Mouse (Mus musculus) kidney, embryonic 15.5 days (tissue): ENCODE data around the gene Atg2a. TPM values are rescaled to one million over a fixed set of nuclear protein-coding genes. Genes with fewer than 3 reads are reported as not detected.
"Not testable (repeated sequence)": the region's sequence is repeated elsewhere in the genome, so short reads cannot be mapped to it uniquely, and the experiment has no call there.

Experiments
- ATAC-seq: fragments of 200-750 bp; cut with Nextera tagmentation; replicated peaks from 2 replicates; pipeline ENCODE4 v1.8.0; 2017; ENCODE audit warnings: moderate TSS enrichment; ENCODE audit not compliant: low FRiP score
- H3K27ac ChIP-seq: fragments of 300-500 bp; sonication (generic); 2 replicates; pipeline ENCODE4 v1.5.1; 2015; ENCODE audit warnings: mild to moderate bottlenecking, inconsistent platforms
- H3K27me3 ChIP-seq: fragments of 300-500 bp; sonication (generic); 2 replicates; pipeline ENCODE4 v1.6.1; 2015; ENCODE audit warnings: inconsistent platforms
- H3K36me3 ChIP-seq: fragments of 300-500 bp; sonication (generic); 2 replicates; pipeline ENCODE4 v1.6.1; 2015; ENCODE audit warnings: inconsistent platforms
- H3K4me1 ChIP-seq: fragments of 300-500 bp; sonication (generic); 2 replicates; pipeline ENCODE4 v1.6.1; 2015; ENCODE audit warnings: inconsistent platforms
- H3K4me2 ChIP-seq: fragments of 300-500 bp; sonication (generic); 2 replicates; pipeline ENCODE4 v1.6.1; 2015; ENCODE audit warnings: moderate library complexity, mild to moderate bottlenecking, inconsistent platforms
- H3K4me3 ChIP-seq: fragments of 300-500 bp; sonication (generic); replicated peaks from 2 replicates; pipeline ENCODE4 v1.5.1; 2015; ENCODE audit warnings: mild to moderate bottlenecking, inconsistent platforms
- H3K9ac ChIP-seq: fragments of 300-500 bp; sonication (generic); 2 replicates; pipeline ENCODE4 v1.6.1; 2015; ENCODE audit warnings: mild to moderate bottlenecking, inconsistent platforms
- H3K9me3 ChIP-seq: fragments of 300-500 bp; sonication (generic); replicated peaks from 2 replicates; pipeline ENCODE4 v1.6.1; 2016; ENCODE audit warnings: inconsistent platforms
- WGBS: fragments of 180-500 bp; shearing (Covaris S2); methylation state at CpG from one replicate; pipeline ENCODE4 v1.1.7; 2015; ENCODE audit warnings: mixed read lengths; 5-methylcytosine and 5-hydroxymethylcytosine counted together
- polyA plus RNA-seq: library from polyadenylated mRNA; unstranded; fragments of >200 nt; fragmentation: Nextera tagmentation; extraction: Ambion mirVana; gene quantifications from 2 replicates; pipeline ENCODE4 v1.2.1, GENCODE M21; 2015

Gene Atg2a
- polyA plus RNA-seq, 1 experiment from 2014 or later, result 12.1 TPM

- H3K4me2 ChIP-seq, result no peak overlapping the region
- no peaks in the 10 kb centered on the region for H3K27me3 ChIP-seq
- WGBS, result 24% methylated on average over 4 of the region's 4 CpGs
- H3K4me1 ChIP-seq, result peaks cover 33% of the 10 kb centered on the region
- no peak overlapping the region for H3K27ac ChIP-seq
- H3K9me3 ChIP-seq, result no peaks in the 10 kb centered on the region
- H3K9ac ChIP-seq, result no peak overlapping the region
- H3K4me3 ChIP-seq, result no peak overlapping the region
- ATAC-seq, result no peak
- peaks cover 29% of the 10 kb centered on the region for H3K36me3 ChIP-seq
These were observed 61.1 kb downstream of the Atg2a start for GRCm38 (mm10) chr19:6302522-6302921.

GRCm38 (mm10) chr19:6303831-6304230, 62.4 kb downstream of the Atg2a start:
- Histone ChIP-seq H3K27ac (no peak overlapping the region), H3K4me2 (no peak overlapping the region), H3K4me3 (no peak overlapping the region), H3K27me3 (no peaks in the 10 kb centered on the region), H3K4me1 (peaks cover 40% of the 10 kb centered on the region), H3K9ac (no peak overlapping the region), H3K9me3 (no peaks in the 10 kb centered on the region), H3K36me3 (peaks cover 16% of the 10 kb centered on the region)
- ATAC-seq, result no peak
- WGBS, result 87% methylated on average over 6 of the region's 6 CpGs

GRCm38 (mm10) chr19:6304787-6305516, 63.5 kb downstream of the Atg2a start:
- Histone ChIP-seq H3K4me2 (no peak overlapping the region), H3K9ac (no peak overlapping the region), H3K4me3 (no peak overlapping the region), H3K27me3 (no peaks in the 10 kb centered on the region), H3K9me3 (no peaks in the 10 kb centered on the region), H3K4me1 (peaks cover 34% of the 10 kb centered on the region), H3K27ac (peak overlapping the region; percentile 55), H3K36me3 (peaks cover 5% of the 10 kb centered on the region)
- 20% methylated on average over 5 of the region's 5 CpGs for WGBS
- peak; percentile 57 for ATAC-seq

- H3K4me2 ChIP-seq, result peak overlapping the region; percentile 64
- no peak for ATAC-seq
- peaks cover 6% of the 10 kb centered on the region for H3K36me3 ChIP-seq
- H3K9me3 ChIP-seq, result no peaks in the 10 kb centered on the region
- peak overlapping the region; percentile 65 for H3K4me3 ChIP-seq
- 62% methylated on average over 8 of the region's 8 CpGs for WGBS
- H3K9ac ChIP-seq, result peak overlapping the region; percentile 65
- no peaks in the 10 kb centered on the region for H3K27me3 ChIP-seq
- peak overlapping the region; percentile 91 for H3K27ac ChIP-seq
- peaks cover 33% of the 10 kb centered on the region for H3K4me1 ChIP-seq
These were observed 64.1 kb downstream of the Atg2a start for GRCm38 (mm10) chr19:6305517-6306115.

GRCm38 (mm10) chr19:6306137-6306551, 64.7 kb downstream of the Atg2a start, which contains the start of gene Cdc42bpg:
Cdc42bpg (plus strand) TSS chr19:6306456.
- Histone ChIP-seq H3K27me3 (no peaks in the 10 kb centered on the region), H3K4me3 (peak within 1 kb of the TSS; percentile 65), H3K9ac (peak within 1 kb of the TSS; percentile 65), H3K4me2 (peak within 1 kb of the TSS; percentile 64), H3K4me1 (peaks cover 33% of the 10 kb centered on the region), H3K27ac (peak within 1 kb of the TSS; percentile 91), H3K36me3 (peaks cover 12% of the 10 kb centered on the region), H3K9me3 (no peaks in the 10 kb centered on the region)
- peak; percentile 89 for ATAC-seq
- WGBS, result under 1% methylated on average over 36 of the region's 38 CpGs

GRCm38 (mm10) chr19:6306586-6306985, 65.1 kb downstream of the Atg2a start:
- Histone ChIP-seq H3K27ac (peak overlapping the region; percentile 91; the same call in 1 of the 2 replicates), H3K9me3 (no peaks in the 10 kb centered on the region), H3K9ac (peak overlapping the region; percentile 65), H3K4me1 (peaks cover 33% of the 10 kb centered on the region), H3K4me3 (peak overlapping the region; percentile 65), H3K36me3 (peaks cover 16% of the 10 kb centered on the region), H3K27me3 (no peaks in the 10 kb centered on the region), H3K4me2 (peak overlapping the region; percentile 64)
- ATAC-seq, result peak; percentile 67
- WGBS, result 0% methylated on average over 31 of the region's 34 CpGs

- Histone ChIP-seq H3K36me3 (peaks cover 26% of the 10 kb centered on the region), H3K9me3 (no peaks in the 10 kb centered on the region), H3K4me2 (peak overlapping the region; percentile 64), H3K4me3 (peak overlapping the region; percentile 65; the same call in 1 of the 2 replicates), H3K9ac (peak overlapping the region; percentile 65; the same call in 1 of the 2 replicates), H3K27ac (no peak overlapping the region), H3K4me1 (peaks cover 28% of the 10 kb centered on the region), H3K27me3 (no peaks in the 10 kb centered on the region)
- no peak for ATAC-seq
- WGBS, result 78% methylated on average over 9 of the region's 9 CpGs
These were observed 66.5 kb downstream of the Atg2a start for GRCm38 (mm10) chr19:6307733-6308531.

GRCm38 (mm10) chr19:6310181-6310580, 68.7 kb downstream of the Atg2a start:
- peaks cover 49% of the 10 kb centered on the region for H3K36me3 ChIP-seq
- H3K27me3 ChIP-seq, result no peaks in the 10 kb centered on the region
- peaks cover 24% of the 10 kb centered on the region for H3K4me1 ChIP-seq
- H3K9ac ChIP-seq, result no peak overlapping the region
- H3K4me3 ChIP-seq, result no peak overlapping the region
- 91% methylated on average over 5 of the region's 5 CpGs for whole genome bisulfite sequencing
- no peak overlapping the region for H3K4me2 ChIP-seq
- H3K9me3 ChIP-seq, result no peaks in the 10 kb centered on the region
- no peak for ATAC-seq
- no peak overlapping the region for H3K27ac ChIP-seq

- H3K4me3 ChIP-seq, H3K4me2 ChIP-seq, H3K27me3 ChIP-seq, H3K9me3 ChIP-seq, H3K9ac ChIP-seq, ATAC-seq, H3K27ac ChIP-seq: not testable (repeated sequence)
- peaks cover 16% of the 10 kb centered on the region for H3K4me1 ChIP-seq
- peaks cover 65% of the 10 kb centered on the region for H3K36me3 ChIP-seq
- 89% methylated on average over 3 of the region's 3 CpGs for WGBS
These were observed 70.3 kb downstream of the Atg2a start for GRCm38 (mm10) chr19:6311783-6312182.
